Mouse (Mus musculus) telencephalon, adult 2 months (tissue): ENCODE results near the gene Bcar1.

Experiments
- DNase-seq: peaks from one replicate; pipeline ENCODE4 v3.0.0-alpha.2; 2011; ENCODE audit warnings: low read depth, low spot score

Bcar1 gene

DNA sequence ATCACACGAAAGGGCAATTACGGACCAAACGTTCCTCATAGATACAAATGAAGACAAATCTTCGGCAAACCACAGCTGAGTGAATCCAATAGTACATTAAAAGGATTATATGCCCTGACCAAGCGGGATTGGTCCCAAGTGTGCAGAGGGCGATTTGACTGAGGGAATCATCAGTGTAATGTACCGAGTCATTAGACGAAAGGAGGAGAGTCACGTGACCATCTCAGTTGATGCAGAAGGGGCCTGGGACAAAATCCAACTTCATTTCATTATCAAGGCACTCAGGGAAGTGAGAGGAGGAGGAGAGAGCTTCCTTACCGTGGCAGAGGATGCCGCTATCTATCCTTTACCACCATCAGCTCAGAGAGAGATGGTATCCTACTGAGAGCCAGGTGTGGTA, 62.5 kb downstream of the Bcar1 start:
- no peak for DNase-seq

DNA sequence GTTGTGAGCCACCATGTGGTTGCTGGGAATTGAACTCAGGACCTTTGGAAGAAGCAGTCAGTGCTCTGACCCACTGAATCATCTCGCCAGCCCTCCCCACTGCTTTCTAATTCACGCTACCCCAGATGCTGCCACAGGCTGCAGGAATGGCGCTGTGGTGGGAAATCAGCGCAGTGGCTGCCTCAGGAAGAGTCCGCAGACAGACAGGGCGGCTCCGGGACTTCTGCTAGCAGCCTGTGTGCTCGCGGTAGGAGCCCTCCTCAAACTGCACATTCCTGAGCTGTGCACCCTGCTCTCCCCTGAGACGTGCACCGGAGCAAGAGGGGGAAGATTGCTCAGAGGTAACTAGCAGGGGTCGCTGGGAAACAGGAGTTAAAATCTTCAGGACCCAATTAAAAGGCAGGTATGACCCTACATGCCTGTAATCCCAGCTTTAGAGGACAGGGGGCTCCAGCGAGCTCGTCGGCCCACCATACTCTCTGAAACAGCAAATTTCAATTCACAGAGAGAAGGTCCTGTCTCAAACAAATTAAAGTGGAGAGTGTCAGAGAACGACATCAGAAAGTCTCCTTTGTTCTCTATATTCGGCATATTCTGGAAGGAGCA, 63.1 kb downstream of the Bcar1 start:
- no peak for DNase-seq

DNA sequence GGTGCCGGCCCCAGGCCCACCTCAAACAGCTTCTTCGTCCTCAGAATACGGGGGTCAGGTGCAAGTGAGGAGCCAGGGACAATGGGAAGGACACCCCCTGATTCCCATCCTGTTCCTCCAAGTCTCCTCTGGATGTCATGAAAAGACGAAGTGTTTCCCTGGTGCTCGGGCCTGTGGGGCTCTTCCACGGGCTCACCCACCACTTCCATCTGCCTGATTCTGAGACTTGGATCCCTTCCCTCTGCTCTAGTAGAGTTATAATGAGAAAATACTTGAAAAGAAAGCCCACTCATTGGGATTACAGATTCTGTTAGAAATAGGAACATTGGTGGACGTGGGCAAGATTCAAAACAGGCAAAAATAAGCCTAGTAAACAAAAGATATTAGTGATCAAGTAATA, 64.8 kb downstream of the Bcar1 start:
- peak; percentile 66 for DNase-seq

DNA sequence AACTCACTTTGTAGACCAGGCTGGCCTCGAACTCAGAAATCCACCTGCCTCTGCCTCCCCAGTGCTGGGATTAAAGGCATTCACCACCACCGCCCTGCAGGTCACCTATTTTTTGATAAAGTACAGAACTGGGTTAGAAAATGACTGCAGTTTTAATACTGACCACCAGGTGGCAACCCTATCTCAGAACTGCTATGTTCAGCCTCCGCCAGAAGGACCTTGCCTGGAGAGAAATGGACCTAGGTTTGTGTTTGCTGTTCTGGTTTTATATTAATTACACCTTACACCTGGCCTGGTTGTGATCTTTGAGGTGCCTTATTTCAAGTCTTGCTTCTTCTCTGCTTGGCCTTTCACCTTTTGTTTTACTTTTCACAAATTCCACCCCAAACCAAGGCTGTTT, 65.5 kb downstream of the Bcar1 start:
- DNase-seq, result peak; percentile 34

DNA sequence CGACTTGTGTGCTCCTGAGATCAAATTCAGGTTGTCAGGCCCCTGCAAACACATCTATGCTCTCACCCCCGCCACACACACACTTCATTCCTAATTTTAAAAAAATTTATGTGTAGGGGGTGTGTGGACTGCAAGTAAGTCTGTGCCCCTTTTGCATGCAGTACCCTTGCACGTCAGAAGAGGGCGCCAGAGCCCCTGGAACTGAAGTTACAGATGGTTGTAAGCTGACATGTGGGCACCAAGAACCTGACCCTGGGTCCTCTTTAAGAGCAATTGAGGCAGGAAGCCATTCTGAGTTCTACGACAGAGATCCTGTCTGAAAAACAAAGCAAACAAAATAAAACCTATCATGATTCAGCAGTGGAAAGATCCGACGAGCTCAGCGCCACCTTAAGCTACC, 67.4 kb downstream of the Bcar1 start:
- no peak for DNase-seq

DNA sequence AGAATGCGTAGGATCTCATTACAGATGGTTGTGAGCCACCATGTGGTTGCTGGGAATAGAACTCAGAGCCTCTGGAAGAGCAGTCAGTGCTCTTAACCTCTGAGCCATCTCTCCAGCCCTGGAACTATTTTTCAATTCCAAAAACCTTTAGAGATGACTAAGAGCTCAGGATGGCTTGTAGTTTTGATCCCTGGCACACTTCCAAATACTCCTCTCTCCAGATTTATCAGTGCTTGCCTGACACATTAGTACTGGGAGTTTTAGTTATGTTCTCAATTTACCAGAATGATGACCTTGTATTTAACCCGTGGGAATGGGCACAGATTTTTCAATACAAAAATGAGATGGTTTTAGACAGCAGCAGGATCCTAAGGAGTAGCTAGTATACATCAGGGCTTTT, 76.9 kb downstream of the Bcar1 start:
- DNase-seq, result no peak

DNA sequence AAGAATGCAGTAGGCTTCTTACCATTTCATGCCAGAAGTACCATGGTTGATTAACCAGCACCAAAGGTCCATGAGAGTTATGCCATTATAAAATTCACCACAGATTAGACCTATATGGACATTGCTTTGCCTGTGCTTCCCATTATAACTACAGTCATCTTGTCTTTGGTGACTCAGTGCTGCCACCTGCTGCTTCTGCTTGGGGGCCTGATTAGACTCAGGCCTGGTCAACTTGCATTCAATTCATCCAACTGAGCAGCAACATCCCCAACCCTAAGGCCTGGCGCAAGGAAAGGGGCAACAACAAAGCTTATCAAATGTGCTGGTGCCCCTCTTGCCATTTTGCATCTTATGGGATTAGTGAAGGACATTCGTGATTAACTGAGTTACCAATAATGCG, 81.1 kb downstream of the Bcar1 start:
- DNase-seq, result no peak
